Mouse (Mus musculus): ENCODE data around the gene Sap30bp.

The Sap30bp gene

DNA sequence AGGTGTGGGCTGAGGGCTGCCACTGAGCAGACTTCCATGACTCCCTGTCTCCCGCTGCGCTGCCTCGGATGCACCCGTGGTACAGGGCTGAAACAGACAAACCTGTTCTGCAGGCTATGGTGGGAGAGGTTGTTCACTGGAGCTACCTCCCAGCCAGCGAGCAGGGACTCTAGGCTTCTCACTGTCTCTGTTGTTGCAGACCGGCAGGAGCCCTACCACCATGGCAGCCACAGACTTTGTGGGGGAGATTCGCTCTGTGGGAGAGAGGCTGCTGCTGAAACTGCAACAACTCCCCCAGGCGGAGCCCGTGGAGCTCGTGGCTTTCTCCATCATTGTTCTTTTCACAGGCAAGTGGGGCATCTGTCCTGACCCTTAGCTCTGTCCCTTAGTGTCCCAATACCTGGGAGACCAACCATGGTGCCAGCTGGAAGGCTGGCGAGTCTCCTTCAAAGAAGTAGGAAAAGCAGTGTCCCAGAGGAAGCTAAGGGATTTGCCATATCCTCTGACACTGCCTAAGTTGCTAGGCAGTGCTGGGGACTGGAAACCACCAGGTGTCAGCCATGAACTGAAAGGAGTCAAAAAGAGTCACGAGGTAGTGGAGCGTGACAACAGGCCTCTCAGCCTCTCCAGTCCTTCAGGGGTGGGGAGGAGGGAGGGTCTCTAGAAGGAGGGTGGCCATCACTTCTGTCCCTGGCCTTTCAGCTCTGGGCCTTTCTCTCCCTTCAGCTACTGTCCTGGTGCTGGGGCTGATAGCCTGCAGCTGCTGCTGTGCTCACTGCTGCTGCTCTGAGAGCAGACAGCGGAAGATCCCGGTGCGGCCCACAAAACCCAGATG, 27.9 kb upstream of the Sap30bp start:
- DNase-seq (ENCODE audit: extremely low spot score, low spot score), result no peak

DNA sequence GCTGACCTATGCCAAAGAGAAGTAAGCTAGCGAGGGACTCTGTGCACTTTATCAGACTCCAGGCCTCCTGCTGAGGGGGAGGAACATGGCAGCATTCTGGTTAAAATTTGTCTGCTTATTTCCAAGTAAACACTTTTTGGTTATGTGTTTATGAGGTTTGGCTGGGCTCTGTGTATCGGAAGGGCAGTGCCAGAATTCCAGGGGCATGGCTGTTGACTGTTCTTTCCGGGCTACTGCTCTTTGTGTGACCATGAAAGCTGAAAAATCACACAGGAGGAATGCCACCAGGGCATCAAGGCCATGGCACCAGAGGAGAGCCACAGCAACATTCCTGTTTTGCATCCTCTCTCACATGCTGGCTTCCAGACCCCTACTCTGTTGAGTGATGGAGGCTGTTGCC, 27.0 kb upstream of the Sap30bp start:
- no peak for DNase-seq (ENCODE audit: extremely low spot score, low spot score)

DNA sequence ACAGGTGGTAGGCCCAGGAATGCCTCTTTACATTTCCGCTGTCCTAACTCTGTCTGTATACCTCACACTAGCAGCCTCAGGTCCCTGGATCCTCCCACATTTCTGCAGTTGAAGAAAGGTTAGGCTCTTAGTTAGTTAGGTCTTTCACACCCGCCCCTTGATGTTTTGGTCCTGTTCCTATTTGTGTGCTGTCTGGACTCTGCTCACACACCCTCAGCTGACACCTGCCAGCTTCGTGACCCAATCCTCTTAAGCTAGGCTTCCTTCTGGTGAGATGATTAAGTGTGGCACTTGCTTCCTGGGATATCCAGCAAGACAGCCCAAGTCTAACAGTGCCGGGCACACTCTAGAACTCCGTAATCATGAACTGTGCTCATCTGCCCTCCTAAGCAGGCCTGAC, 26.6 kb upstream of the Sap30bp start:
- no peak for DNase-seq (ENCODE audit: extremely low spot score, low spot score)

DNA sequence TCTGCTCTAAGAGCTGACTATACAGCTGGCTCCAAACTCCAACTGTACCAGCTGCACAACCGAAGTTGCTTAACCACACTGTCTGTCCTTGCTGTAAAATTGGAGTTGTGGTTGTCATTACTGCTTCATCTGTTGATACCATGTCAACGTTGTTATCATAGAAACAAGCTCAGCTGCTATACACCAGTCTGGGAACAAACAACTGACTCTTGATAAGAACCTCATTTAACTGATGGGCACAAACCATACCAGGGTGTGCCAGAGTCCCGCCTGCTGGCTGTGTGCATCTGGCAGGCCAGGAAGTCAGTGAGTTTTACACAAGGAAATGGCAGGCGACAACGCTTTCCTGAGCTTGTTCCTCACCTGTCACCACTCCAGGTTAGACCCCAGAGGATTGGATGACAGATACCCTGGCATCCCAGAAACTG, 21.9 kb upstream of the Sap30bp start:
- DNase-seq (ENCODE audit: extremely low spot score, low spot score), result no peak

DNA sequence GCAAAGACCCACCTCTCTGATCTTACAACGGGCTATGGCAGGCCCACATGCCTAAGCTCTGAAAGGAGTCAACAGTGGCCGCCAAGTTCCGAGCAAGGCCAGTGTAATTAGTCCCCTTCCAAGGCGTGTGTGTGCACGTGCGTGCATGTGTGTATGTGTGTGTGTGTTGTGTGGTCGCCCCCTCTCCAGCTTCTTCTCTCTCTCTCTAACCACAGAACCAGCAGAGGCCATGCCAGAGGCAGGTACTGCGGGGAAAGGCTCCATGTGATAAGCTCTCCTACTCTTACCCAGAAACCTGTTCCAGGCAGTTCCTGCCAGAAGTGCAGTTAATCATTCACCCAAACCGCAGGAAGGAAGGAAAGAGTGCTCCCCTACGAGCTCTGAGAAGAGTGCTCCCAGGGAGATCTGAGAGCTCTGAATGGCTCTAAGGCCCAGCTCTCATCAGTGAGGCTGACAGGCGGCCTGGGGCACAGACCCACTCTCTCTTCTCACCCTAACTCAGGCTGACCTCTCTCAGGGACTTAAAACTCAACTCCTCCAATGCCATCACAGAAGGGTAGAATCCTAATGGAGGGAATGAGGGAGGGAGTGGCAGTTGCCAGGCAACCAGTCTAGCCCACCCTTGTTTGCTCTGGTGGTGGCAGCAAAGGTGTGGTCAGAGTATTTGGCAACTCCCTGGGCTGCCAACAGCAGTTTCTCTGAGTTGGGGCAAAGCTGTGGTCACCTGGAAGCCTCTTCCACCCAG, 21.3 kb upstream of the Sap30bp start, which contains the start of gene Smim6:
Gene Smim6 (plus strand): TSS at position 386 of the 745 bp plus-strand sequence.
- DNase-seq (ENCODE audit: extremely low spot score, low spot score), result no peak

DNA sequence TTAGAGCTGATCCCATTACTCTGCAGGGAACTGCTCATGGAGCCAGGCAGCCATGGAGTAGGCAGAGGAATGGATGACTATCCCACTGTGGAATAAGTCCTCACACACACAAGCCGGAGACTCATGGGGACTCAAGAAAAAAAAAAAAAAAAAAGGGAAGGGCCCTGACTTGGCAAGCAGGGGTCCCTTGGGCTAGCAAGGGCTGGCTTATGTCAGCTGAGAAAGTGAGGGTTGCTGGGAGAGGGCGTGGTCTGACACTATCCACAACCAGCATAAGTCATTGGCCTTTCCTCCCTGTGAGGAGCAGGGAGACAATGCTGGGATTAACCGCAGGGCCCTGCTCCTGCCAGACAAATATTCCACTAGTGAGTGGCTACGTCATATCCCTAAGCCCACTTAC, 16.5 kb upstream of the Sap30bp start:
- DNase-seq (ENCODE audit: extremely low spot score, low spot score), result no peak

DNA sequence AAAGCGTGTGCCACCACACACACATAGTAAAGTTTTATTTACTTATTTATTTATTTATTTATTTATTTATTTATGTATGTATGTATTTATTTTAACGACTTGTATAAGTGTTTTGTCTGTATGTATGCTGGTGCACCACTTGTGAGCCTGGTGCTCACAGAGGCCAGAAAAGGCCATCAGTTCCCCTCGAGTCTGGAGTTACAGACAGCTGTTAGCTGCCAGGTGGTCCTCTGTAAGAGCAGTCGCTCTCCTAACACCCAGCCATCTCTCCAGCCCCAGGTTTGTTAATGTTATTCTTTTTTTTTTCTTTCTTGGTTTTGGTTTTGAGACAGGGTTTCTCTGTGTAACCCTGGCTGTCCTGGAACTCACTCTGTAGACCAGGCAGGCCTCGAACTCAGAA, 14.4 kb upstream of the Sap30bp start:
- no peak for DNase-seq (ENCODE audit: extremely low spot score, low spot score)

DNA sequence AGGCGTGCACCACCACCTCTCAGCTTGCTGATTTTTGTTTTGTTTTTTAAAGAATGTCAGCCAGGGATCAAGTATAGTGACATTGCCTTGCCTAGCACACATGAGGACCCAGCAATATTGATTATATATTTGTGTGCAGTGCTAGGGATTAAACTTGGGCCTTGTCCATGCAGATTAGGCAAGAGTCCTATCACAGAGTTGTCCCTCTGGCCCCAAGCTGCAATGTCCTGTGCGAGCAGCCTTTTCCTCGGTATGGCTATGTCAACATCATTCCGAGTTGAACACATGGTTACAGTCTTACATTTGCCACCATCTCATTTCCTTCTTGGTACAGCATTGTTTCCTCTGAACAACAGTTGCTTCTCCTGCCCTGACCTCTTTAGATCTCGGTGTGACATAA, 14.0 kb upstream of the Sap30bp start:
- no peak for DNase-seq (ENCODE audit: extremely low spot score, low spot score)

DNA sequence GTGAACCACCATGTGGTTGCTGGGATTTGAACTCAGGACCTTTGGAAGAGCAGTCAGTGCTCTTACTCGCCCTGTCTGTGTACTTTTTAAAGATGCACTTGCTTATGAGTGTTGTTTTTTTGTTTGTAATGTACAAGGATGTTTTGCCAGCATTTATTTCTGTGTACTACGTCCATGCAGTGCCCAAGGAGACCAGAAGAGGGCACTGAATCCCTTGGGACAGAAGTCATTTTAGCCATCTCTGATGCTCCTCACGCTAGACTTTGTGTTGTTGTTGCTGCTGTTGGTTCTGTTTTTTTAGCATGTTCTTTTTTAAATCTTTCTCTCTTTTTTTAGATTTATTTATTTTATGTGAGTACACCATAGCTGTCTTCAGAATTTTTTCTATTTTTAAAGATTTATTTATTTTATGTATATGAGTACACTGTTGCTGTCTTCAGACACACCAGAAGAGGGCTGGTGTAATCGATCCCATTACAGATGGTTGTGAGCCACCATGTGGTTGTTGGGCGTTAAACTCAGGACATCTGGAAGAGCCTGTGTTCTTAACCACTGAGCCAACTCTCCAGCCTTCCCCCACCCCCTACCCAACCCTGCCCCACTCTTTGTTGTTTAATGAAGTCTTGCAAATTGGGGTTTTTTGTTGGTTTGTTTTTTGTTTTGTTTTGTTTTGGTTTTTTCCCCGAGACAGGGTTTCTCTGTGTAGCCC, 12.8 kb upstream of the Sap30bp start:
- DNase-seq (ENCODE audit: extremely low spot score, low spot score), result no peak

DNA sequence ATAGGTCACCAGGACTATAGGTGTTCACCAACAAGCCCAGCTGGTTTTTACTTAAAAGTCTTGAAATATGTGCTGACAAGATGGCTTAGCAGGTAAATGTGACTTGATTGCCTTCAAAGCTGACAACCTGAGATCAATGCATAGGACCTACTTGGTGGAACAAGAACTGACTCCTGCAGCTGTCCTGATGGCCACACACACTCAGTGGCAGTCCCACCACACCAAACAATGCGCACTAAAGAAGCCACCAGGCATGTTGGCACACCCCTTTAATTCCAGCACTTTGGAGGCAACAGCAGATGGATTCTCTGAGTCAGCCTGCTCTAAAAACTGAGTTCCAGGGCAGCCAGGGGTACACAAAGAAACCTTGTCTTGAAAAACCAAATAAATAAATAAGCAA, 11.1 kb upstream of the Sap30bp start:
- DNase-seq (ENCODE audit: extremely low spot score, low spot score), result no peak

DNA sequence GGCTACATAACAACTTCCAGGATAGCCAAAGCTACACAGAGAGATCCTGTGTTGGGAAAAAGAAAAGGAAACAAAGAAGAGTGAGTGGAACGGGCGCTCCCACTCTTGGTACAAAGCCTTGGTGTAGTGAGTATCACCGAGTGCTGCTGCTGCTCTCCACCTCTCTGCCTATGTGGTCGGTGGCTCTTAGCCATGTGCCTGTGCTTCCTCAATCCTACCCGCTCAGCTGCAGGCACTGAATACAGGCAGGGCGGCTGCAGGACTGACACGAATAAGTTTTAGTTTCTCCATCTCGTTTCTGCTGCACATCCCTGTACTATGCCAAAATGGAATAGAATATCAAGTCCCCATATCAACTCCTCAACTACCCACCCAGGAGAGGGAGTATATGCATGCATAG, 4.1 kb upstream of the Sap30bp start:
- DNase-seq (ENCODE audit: extremely low spot score, low spot score), result no peak

DNA sequence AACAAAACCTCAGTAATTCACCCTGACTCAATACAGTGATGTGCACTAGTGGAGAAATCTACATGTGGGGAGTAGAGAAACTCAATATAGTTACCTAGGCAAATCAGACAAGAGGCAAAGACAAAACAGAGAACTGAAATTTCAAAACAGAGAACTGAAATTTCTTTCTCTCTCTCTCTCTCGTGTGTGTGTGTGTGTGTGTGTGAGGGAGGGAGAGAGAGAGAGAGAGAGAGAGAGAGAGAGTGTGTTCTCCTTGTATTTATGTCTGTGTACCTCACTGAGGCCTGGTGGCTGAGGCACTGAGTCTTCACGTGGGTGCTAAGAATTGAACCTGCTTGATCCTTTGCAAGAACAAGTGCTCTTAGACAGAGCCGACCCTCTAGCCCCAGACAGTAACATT, 3.3 kb upstream of the Sap30bp start:
- no peak for DNase-seq (ENCODE audit: extremely low spot score, low spot score)

DNA sequence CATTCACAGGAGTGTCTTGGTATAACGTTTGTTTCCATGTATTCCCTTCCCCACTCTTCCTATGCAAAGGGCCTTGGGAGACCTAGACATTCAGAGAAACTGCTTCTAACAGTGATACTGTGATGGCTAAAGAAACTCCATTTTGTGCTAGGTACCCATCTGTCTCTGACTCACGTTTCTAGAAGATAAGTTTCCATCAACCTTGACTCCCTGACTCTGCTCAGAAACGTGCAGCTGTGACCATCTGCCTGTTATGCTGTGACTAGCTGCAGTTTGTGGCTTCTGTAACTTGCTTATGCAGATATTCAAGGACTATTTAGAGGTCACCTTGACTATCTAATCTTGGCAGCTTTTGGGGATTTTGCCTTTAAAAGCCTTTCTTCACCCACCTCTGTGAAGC, 1.8 kb upstream of the Sap30bp start:
- DNase-seq (ENCODE audit: extremely low spot score, low spot score), result no peak

DNA sequence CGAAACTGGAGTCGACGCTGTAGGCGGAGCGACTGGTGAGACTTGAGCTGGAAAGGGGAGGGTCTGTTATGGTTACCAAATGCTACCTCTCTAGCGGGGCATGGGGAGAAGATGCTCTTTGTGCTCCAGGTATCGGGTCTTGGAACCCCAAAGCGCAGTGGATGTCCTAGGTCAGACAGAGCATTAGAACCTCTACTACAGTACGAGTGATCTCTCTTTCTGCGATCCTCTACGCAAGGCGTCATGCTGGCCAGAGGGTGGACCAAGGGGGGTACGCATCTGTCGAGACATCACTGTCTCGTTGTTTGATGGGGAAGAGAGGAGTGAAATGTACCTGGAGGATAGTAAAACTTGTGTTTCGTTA, 647 bp downstream of the Sap30bp start:
- no peak for DNase-seq (ENCODE audit: extremely low spot score, low spot score)

DNA sequence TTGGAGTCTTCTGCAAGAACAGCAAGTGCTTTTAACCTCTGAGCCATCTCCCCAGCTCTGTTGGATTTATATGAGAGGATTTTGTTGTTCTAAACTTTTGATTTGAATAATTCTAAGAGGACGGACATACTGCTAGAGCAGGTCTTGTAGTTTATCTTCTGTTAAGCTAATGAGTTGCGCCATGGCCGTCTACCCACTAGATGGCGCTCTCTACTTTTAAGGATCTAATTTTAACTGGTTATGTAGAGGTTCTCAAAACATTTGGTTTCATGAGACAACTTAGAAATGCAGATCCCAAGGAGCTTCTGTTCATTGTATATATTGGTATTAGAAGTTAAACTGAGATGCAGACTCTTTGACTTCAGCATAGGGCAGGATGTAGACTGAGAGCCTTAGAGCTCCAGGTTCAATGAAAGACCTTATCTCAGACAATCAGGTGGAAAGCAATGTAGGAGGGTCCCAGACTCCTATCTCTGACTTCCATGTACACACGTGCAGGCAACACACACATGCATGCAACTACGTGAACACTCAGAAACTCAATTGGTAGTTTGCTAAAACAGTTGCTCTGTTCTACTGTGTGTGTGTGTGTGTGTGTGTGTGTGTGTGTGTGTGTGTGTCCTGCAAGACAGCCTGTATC, 6.7 kb downstream of the Sap30bp start:
- peak; percentile 60 for DNase-seq (ENCODE audit: extremely low spot score, low spot score)

DNA sequence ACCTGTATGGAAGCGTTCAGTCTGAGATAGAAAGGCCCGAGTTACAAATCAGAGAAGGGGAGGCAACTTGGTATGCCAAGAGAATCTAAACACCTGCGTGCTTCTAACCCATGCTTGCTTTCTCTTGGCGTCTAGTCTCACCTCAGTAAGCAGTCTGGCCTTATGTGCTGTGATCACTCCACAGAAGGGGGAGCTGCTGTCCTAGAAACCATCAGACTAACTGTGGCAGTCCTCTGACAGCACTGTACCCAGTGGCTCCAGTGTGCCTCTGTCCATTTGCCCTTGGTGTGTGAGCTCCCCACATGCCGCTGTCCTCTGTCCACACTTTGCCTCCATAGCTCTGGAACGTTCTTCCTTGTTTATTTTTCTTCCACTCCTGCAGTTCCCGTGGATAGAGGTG, 8.9 kb downstream of the Sap30bp start:
- DNase-seq (ENCODE audit: extremely low spot score, low spot score), result no peak

DNA sequence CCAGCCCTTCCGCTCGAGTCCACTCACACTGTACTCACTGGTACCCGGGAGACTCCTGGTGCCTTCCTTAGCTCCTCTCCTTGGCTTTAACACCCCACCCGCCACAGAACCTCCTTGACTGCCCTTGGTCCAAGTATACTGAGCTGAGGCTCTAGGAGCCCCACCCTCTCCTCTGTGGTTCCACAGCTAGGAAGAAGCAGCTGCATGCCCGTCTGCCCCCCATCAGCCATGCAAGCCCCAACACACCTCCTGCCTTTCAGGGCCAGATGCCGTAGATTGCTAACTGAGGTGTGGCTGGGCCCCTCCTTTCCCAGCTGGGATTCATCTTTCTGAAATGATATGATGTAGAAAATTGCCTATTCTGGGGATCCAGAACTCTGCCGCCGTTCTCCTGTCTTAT, 12.2 kb downstream of the Sap30bp start:
- no peak for DNase-seq (ENCODE audit: extremely low spot score, low spot score)

DNA sequence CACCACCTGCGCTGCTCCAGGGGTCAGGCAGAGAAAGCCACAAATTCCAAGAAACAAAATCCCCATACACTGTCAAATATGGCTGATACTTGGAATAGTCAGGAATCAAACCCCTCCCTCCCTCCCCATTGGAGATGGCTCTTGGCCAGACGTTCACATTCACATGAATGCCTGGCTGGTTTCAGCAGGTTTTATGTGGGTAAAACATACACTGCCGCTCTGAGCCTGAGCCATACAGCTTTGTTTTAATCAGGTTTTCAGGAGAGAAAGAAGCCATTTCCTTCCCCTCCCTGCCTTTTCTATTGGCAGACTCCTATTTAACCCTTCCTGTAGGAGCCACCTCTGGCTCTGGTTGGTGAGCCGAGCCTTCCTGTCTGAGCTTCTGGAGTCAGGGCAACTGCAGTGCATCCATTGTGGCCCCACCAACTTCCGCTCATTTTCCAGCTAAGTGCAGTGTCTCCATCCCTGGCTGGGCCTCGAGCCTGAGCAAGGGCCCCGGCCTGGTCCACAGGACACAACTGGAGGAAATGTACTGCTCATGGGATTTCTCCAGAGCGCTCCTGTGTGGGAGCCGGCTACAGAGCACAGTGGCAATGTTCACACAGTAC, 13.2 kb downstream of the Sap30bp start:
- DNase-seq (ENCODE audit: extremely low spot score, low spot score), result no peak

DNA sequence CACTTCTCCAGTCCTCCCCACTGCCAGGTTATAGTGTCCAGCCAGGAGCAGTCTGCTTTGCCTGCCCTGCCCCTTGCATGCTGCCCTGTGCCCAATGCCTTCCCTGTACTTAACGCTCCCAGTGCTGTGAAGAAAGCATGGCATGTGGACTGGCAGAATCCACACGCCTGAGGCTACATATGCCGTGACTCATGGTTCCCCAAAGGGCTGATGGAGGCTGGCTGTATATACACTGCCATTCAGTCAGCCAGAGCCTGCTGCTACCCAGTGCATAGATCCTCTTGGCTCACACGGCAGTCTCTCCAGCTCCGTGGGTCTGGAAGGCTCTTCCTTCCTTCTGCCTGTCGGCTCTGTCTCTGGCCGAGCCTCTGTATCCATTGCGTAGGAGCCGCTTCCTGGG, 15.2 kb downstream of the Sap30bp start:
- no peak for DNase-seq (ENCODE audit: extremely low spot score, low spot score)

DNA sequence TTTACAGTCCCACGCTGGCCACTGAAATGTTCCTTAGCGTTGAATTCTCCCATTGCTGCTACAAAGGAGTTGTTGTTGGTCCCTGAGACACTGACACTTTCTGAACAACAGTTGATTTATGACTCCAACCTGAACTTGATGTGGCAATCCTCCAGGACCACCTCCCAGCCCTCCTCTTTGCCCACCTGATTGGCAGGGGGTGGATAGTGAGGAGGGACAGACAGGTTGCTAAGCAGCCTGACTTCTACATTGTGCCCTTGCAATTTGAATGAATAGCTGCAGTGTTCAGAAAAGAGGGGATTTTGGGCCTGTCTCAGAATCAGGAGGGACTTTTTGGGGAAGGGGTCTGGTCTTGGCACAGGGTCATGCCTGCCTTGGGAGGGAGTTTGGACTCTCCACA, 17.6 kb downstream of the Sap30bp start:
- no peak for DNase-seq (ENCODE audit: extremely low spot score, low spot score)

DNA sequence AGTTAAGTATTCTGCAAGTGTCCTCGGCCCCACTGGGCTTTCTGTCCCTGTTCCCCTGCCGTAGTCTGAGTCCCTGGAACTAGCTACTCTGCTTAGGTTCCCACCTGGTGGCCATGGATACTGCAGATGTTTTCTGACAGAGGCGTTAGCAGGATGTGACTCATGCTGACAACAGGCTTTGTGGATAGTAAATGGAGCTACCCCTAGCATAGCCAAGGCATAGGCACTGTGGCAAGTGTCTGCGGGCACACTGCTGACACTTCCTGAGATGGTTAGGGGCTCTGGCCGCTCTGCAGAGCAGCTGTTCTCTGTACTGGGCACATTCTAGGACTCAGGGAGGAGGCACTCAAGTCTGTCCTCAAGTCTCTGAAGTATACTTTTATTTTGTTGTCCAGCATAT, 21.6 kb downstream of the Sap30bp start:
- no peak for DNase-seq (ENCODE audit: extremely low spot score, low spot score)

All from neural tube, embryonic 10.5 days (tissue).